Mouse (Mus musculus): ENCODE results near the gene Gmds. TPM values are rescaled to one million over a fixed set of nuclear protein-coding genes. Genes with fewer than 3 reads are reported as not detected.

Gmds gene
- polyA plus RNA-seq, 1 experiment from 2014 or later = 38.0 TPM

GRCm38 (mm10) chr13:31974751-31975479, 363.6 kb downstream of the Gmds start:
- no peak overlapping the region for H3K9ac ChIP-seq (replicated peaks; ENCODE audit: low read length)
- no peak overlapping the region for H3K4me3 ChIP-seq (ENCODE audit: low read length)
- no peaks in the 10 kb centered on the region for H3K36me3 ChIP-seq (ENCODE audit: insufficient read depth, low read length)
- 44% methylated on average over 3 of the region's 3 CpGs for WGBS
- H3K4me2 ChIP-seq (replicated peaks; ENCODE audit: low read depth, low read length) = no peak overlapping the region
- ATAC-seq (ENCODE audit: low FRiP score, low TSS enrichment) = no peak
- peaks cover 17% of the 10 kb centered on the region for H3K4me1 ChIP-seq (ENCODE audit: insufficient read depth, low read length)
- H3K27ac ChIP-seq (ENCODE audit: low read length) = no peak overlapping the region
- no peaks in the 10 kb centered on the region for H3K9me3 ChIP-seq (ENCODE audit: low read length)
- no peaks in the 10 kb centered on the region for H3K27me3 ChIP-seq (ENCODE audit: insufficient read depth, low read length)

GRCm38 (mm10) chr13:31971040-31971501, 367.5 kb downstream of the Gmds start:
- peak; percentile 65; the same call in 1 of the 2 replicates for ATAC-seq (ENCODE audit: low FRiP score, low TSS enrichment)
- Histone ChIP-seq H3K4me1 (ENCODE audit: insufficient read depth, low read length) (peaks cover 17% of the 10 kb centered on the region), H3K36me3 (ENCODE audit: insufficient read depth, low read length) (no peaks in the 10 kb centered on the region), H3K9me3 (ENCODE audit: low read length) (no peaks in the 10 kb centered on the region), H3K27me3 (ENCODE audit: insufficient read depth, low read length) (no peaks in the 10 kb centered on the region), H3K9ac (replicated peaks; ENCODE audit: low read length) (no peak overlapping the region), H3K4me3 (ENCODE audit: low read length) (no peak overlapping the region), H3K4me2 (replicated peaks; ENCODE audit: low read depth, low read length) (no peak overlapping the region), H3K27ac (ENCODE audit: low read length) (no peak overlapping the region)
- WGBS = 35% methylated on average over 2 of the region's 2 CpGs

- Histone ChIP-seq H3K4me1 (ENCODE audit: insufficient read depth, low read length) (peaks cover 22% of the 10 kb centered on the region), H3K27me3 (ENCODE audit: insufficient read depth, low read length) (no peaks in the 10 kb centered on the region), H3K9me3 (ENCODE audit: low read length) (no peaks in the 10 kb centered on the region), H3K4me3 (ENCODE audit: low read length) (no peak overlapping the region), H3K4me2 (replicated peaks; ENCODE audit: low read depth, low read length) (no peak overlapping the region), H3K27ac (ENCODE audit: low read length) (no peak overlapping the region), H3K9ac (replicated peaks; ENCODE audit: low read length) (no peak overlapping the region), H3K36me3 (ENCODE audit: insufficient read depth, low read length) (no peaks in the 10 kb centered on the region)
- no peak for ATAC-seq (ENCODE audit: low FRiP score, low TSS enrichment)
- WGBS = 86% methylated on average over 2 of the region's 2 CpGs
These were observed 370.3 kb downstream of the Gmds start for GRCm38 (mm10) chr13:31968272-31968671.

- Histone ChIP-seq H3K9me3 (ENCODE audit: low read length) (no peaks in the 10 kb centered on the region), H3K27ac (ENCODE audit: low read length) (no peak overlapping the region), H3K4me1 (ENCODE audit: insufficient read depth, low read length) (peaks cover 22% of the 10 kb centered on the region), H3K36me3 (ENCODE audit: insufficient read depth, low read length) (no peaks in the 10 kb centered on the region), H3K4me2 (replicated peaks; ENCODE audit: low read depth, low read length) (no peak overlapping the region), H3K27me3 (ENCODE audit: insufficient read depth, low read length) (no peaks in the 10 kb centered on the region), H3K9ac (replicated peaks; ENCODE audit: low read length) (no peak overlapping the region), H3K4me3 (ENCODE audit: low read length) (no peak overlapping the region)
- ATAC-seq (ENCODE audit: low FRiP score, low TSS enrichment) = no peak
- WGBS = 36% methylated on average over 3 of the region's 3 CpGs
These were observed 371.5 kb downstream of the Gmds start for GRCm38 (mm10) chr13:31966931-31967532.

- WGBS = 31% methylated on average over 3 of the region's 3 CpGs
- Histone ChIP-seq H3K4me2 (replicated peaks; ENCODE audit: low read depth, low read length) (no peak overlapping the region), H3K27ac (ENCODE audit: low read length) (no peak overlapping the region), H3K9me3 (ENCODE audit: low read length) (no peaks in the 10 kb centered on the region), H3K9ac (replicated peaks; ENCODE audit: low read length) (no peak overlapping the region), H3K4me3 (ENCODE audit: low read length) (no peak overlapping the region), H3K27me3 (ENCODE audit: insufficient read depth, low read length) (no peaks in the 10 kb centered on the region), H3K4me1 (ENCODE audit: insufficient read depth, low read length) (peaks cover 17% of the 10 kb centered on the region), H3K36me3 (ENCODE audit: insufficient read depth, low read length) (no peaks in the 10 kb centered on the region)
- no peak for ATAC-seq (ENCODE audit: low FRiP score, low TSS enrichment)
These were observed 378.0 kb downstream of the Gmds start for GRCm38 (mm10) chr13:31960514-31960913.

- Histone ChIP-seq H3K4me2 (replicated peaks; ENCODE audit: low read depth, low read length) (no peak overlapping the region), H3K36me3 (ENCODE audit: insufficient read depth, low read length) (no peaks in the 10 kb centered on the region), H3K4me3 (ENCODE audit: low read length) (no peak overlapping the region), H3K27me3 (ENCODE audit: insufficient read depth, low read length) (no peaks in the 10 kb centered on the region), H3K9ac (replicated peaks; ENCODE audit: low read length) (no peak overlapping the region), H3K9me3 (ENCODE audit: low read length) (no peaks in the 10 kb centered on the region), H3K27ac (ENCODE audit: low read length) (no peak overlapping the region), H3K4me1 (ENCODE audit: insufficient read depth, low read length) (peaks cover 15% of the 10 kb centered on the region)
- no peak for ATAC-seq (ENCODE audit: low FRiP score, low TSS enrichment)
- WGBS = 62% methylated on average over 13 of the region's 13 CpGs
These were observed 379.9 kb downstream of the Gmds start for GRCm38 (mm10) chr13:31958346-31959335.

GRCm38 (mm10) chr13:31956584-31956983, 382.0 kb downstream of the Gmds start:
- Histone ChIP-seq H3K4me3 (ENCODE audit: low read length) (no peak overlapping the region), H3K36me3 (ENCODE audit: insufficient read depth, low read length) (no peaks in the 10 kb centered on the region), H3K27ac (ENCODE audit: low read length) (no peak overlapping the region), H3K4me2 (replicated peaks; ENCODE audit: low read depth, low read length) (no peak overlapping the region), H3K4me1 (ENCODE audit: insufficient read depth, low read length) (peaks cover 15% of the 10 kb centered on the region), H3K27me3 (ENCODE audit: insufficient read depth, low read length) (no peaks in the 10 kb centered on the region), H3K9ac (replicated peaks; ENCODE audit: low read length) (no peak overlapping the region), H3K9me3 (ENCODE audit: low read length) (no peaks in the 10 kb centered on the region)
- ATAC-seq (ENCODE audit: low FRiP score, low TSS enrichment) = no peak
- WGBS = 78% methylated on average over 6 of the region's 6 CpGs

GRCm38 (mm10) chr13:31956112-31956511, 382.4 kb downstream of the Gmds start:
- Histone ChIP-seq H3K9ac (replicated peaks; ENCODE audit: low read length) (no peak overlapping the region), H3K9me3 (ENCODE audit: low read length) (no peaks in the 10 kb centered on the region), H3K27me3 (ENCODE audit: insufficient read depth, low read length) (no peaks in the 10 kb centered on the region), H3K27ac (ENCODE audit: low read length) (no peak overlapping the region), H3K4me2 (replicated peaks; ENCODE audit: low read depth, low read length) (no peak overlapping the region), H3K4me3 (ENCODE audit: low read length) (no peak overlapping the region), H3K36me3 (ENCODE audit: insufficient read depth, low read length) (no peaks in the 10 kb centered on the region), H3K4me1 (ENCODE audit: insufficient read depth, low read length) (peaks cover 15% of the 10 kb centered on the region)
- 53% methylated on average over 4 of the region's 4 CpGs for WGBS
- no peak for ATAC-seq (ENCODE audit: low FRiP score, low TSS enrichment)

GRCm38 (mm10) chr13:31955171-31955570, 383.4 kb downstream of the Gmds start:
- Histone ChIP-seq H3K27ac (ENCODE audit: low read length) (no peak overlapping the region), H3K36me3 (ENCODE audit: insufficient read depth, low read length) (no peaks in the 10 kb centered on the region), H3K4me2 (replicated peaks; ENCODE audit: low read depth, low read length) (no peak overlapping the region), H3K27me3 (ENCODE audit: insufficient read depth, low read length) (no peaks in the 10 kb centered on the region), H3K4me1 (ENCODE audit: insufficient read depth, low read length) (peaks cover 9% of the 10 kb centered on the region), H3K4me3 (ENCODE audit: low read length) (no peak overlapping the region), H3K9ac (replicated peaks; ENCODE audit: low read length) (no peak overlapping the region), H3K9me3 (ENCODE audit: low read length) (no peaks in the 10 kb centered on the region)
- no peak for ATAC-seq (ENCODE audit: low FRiP score, low TSS enrichment)
- 66% methylated on average over 7 of the region's 7 CpGs for WGBS
